Mouse (Mus musculus) embryonic fibroblast, embryonic 13.5 days (primary cell): Measurements from ENCODE around the gene Aldh3a1. TPM values are rescaled to one million over a fixed set of nuclear protein-coding genes. Genes with fewer than 3 reads are reported as not detected.
"Not testable (repeated sequence)": the region's sequence is repeated elsewhere in the genome, so short reads cannot be mapped to it uniquely, and the experiment has no call there.

ENCODE experiments used
- H3K27ac ChIP-seq: 2 replicates; pipeline ENCODE4 v1.5.1; 2012; ENCODE audit warnings: low read length, control low read depth, inconsistent platforms; ENCODE audit not compliant: insufficient read depth
- H3K4me1 ChIP-seq: 2 replicates; pipeline ENCODE4 v1.6.1; 2011; ENCODE audit warnings: low read length; ENCODE audit not compliant: control insufficient read depth, insufficient read depth
- H3K4me3 ChIP-seq: 2 replicates; pipeline ENCODE4 v1.5.1; 2011; ENCODE audit warnings: mild to moderate bottlenecking, control low read depth, low read length; ENCODE audit not compliant: insufficient read depth
- CTCF ChIP-seq: IDR thresholded peaks from 2 replicates; pipeline ENCODE4 v1.5.1; 2011; ENCODE audit warnings: mild to moderate bottlenecking, control low read depth, low read length, moderate library complexity, borderline replicate concordance; ENCODE audit not compliant: insufficient read depth
- POLR2A ChIP-seq: IDR thresholded peaks from 2 replicates; pipeline ENCODE4 v1.6.1; 2011; ENCODE audit warnings: low read depth, mild to moderate bottlenecking, control low read depth, low read length, moderate library complexity
- polyA plus RNA-seq: library from polyadenylated mRNA; stranded (reverse); fragments of >200 nt; gene quantifications from 2 replicates; pipeline ENCODE4 v1.2.4, GENCODE M21; 2011; ENCODE audit warnings: low read depth; ENCODE audit not compliant: missing spikeins, insufficient read length

The Aldh3a1 gene
- polyA plus RNA-seq: 0.50 and 1.1 TPM in 2 replicates

DNA sequence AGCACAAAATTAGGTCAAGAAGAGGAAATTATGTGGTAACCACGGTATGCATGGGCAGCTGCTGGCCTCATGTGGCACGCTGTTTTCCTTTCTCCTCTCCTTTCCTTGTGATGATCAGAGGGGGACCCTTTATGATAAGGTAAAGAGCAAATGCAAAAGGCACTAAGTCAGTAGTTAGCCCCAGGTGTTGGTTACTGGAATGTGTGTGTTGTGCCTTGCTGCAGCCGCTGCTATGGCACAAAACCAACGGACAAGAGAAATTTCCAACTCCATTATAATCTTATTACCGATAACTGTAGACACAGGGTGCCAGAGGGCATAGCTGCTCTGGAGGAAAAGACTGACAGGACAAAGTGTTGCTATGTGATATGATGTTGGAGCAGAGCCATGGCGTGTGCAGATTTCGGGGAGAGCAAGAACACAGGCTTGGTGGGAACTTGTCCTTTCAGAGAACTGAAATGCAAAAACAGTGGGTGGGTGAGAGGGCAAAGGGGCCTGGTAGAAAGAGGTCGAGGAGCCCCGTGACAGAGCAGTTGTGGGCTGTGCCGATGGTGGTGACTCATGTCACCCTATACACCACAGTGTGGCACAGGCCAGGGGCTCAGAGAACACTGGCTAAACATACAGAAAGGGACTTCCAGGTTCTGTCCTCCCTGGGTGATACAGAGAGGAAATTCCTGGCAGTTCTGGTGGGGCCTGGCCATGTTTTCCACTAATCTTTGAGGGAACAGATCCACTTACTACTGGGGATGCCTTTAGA is at the start of gene Aldh3a1:
Gene Aldh3a1, plus strand, starts transcription at position 51 of the 760 bp plus-strand sequence.
- Histone ChIP-seq H3K4me3 (no peak within 1 kb of the TSS), H3K27ac (no peak within 1 kb of the TSS), H3K4me1 (no peaks in the 10 kb centered on the region)
- TF ChIP-seq CTCF (no peak), POLR2A (no peak)

DNA sequence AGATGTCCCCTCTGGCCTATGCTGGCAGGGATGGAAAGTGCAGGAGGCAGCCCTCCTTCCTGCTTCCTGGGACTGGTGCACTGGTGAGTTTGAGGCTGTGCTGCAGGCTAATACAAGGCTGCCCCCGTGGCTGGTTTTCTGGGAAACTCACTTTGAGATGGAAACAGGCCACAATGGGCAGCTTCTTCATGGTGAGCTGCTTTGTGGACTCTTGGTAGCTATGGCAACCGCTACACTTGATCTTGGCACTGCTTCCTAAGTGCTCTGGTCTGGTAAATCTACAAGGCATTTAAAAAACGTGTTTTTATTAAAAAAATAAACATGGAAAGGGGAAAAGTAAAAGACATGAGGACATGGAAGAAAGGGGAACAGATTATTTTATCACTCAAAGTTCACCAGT is 49.2 kb upstream of the Aldh3a1 start:
- no peak for TF ChIP-seq POLR2A
- TF ChIP-seq CTCF: no peak
- Histone ChIP-seq H3K4me1 (no peaks in the 10 kb centered on the region), H3K4me3 (no peak overlapping the region), H3K27ac (no peak overlapping the region)

DNA sequence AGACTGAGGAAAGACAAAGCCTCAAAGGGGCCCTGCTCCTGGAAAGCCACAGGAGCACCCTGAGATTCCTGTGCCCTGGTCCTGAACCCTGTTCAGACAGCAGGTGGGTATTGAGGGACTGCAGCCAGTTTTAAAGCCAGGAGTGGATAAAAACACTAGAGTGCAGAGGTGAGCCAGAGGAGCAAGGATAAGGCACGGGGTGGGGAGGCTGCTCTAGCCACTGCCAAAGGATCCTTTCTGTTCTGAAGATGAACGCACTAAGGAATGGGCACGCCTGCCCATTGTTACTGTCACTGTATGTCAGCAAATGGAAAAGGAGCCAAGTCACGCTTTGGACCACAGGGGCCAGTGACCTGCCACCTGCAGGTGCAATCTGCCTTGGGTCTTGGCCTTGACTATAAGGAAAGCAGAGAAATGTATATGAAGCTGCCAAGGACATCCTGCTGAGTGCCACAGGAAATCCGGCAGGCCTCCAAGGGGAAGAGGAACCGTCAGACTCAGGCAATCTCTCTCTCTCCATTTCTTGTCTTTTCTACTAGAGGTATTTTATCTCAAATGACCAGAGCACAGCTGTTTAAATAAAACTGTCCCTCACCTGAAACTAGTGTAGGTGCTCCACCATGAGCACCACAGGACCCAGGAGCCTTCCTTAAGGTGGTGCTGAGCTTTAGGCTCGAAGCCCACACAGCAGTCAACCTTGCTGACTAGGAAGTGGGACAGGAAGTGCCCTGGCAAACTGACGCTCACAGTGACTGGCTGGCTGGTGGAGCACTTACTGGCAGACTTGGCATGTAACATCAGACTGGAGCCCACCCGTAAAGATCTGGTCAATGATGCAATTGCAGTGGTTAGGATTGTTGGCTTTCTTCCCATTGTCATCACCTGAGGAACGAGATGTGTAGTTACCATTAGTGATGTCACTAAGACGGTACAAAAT is 47.3 kb upstream of the Aldh3a1 start:
- Histone ChIP-seq H3K4me1 (no peaks in the 10 kb centered on the region), H3K4me3 (no peak overlapping the region), H3K27ac (no peak overlapping the region)
- TF ChIP-seq CTCF: no peak
- TF ChIP-seq POLR2A: no peak

DNA sequence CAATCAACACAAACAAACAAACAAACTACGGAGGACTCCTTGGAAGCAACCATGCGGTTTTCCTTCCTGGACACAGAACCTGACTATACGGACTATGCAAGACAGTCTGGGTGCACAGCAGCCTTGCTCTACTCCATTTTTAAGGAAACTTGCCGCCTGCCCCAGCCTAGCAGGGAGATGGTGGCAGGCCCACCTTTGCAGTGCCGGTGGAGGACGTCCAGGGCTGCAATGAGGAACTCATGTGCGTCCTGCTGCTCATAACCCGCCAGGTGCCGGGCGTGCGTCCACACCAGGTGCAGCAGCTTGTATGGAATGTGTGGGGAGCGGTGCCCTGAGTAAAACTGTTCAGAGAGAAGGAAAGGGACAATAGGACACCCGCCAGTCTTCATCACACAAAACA is 46.2 kb upstream of the Aldh3a1 start:
- no peak overlapping the region for H3K4me3 ChIP-seq
- TF ChIP-seq POLR2A (no peak), CTCF (no peak)
- H3K4me1 ChIP-seq: no peaks in the 10 kb centered on the region
- no peak overlapping the region for H3K27ac ChIP-seq

DNA sequence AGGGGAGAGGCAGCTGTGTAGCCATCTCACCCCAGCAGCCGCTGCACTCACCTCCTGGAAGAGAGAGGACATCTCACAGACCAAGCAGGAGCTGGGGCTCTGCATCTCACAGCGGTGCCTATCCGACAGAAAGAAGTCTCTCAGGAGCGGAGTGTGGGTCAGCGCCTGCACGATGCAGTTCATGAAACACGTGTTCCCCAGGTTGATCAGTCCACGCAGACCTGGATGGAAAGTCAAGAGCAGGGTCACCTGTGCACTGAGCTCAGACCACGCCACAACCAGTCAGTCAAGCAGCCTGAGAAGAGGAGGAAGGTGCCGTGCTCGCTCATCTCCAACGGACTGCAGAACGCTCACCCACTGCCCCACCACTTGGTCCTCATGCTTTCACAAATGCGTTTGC is 44.6 kb upstream of the Aldh3a1 start:
- Histone ChIP-seq H3K4me1 (no peaks in the 10 kb centered on the region), H3K27ac (no peak overlapping the region), H3K4me3 (no peak overlapping the region)
- TF ChIP-seq CTCF (no peak), POLR2A (no peak)

DNA sequence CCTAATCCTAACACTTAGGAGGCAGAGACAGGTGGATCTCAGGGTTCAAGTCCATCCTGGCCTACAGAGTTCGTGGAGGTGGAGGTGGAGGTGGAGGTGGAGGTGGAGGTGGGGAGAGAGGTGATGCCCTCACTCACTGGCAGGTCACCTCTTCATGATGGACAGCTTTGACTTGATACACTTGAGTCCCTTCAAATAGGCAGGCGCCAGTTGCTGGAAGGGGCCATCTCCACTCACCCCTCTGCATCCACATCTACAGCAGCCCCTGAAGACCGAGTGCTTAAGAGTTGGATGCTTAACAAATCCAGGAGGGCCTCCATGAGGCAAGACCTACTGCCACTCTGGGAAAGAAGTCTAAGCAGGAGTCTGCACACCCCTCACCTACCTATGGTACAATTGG is 44.0 kb upstream of the Aldh3a1 start:
- no peak overlapping the region for H3K27ac ChIP-seq
- TF ChIP-seq CTCF (no peak), POLR2A (no peak)
- no peak overlapping the region for H3K4me3 ChIP-seq
- no peaks in the 10 kb centered on the region for H3K4me1 ChIP-seq

DNA sequence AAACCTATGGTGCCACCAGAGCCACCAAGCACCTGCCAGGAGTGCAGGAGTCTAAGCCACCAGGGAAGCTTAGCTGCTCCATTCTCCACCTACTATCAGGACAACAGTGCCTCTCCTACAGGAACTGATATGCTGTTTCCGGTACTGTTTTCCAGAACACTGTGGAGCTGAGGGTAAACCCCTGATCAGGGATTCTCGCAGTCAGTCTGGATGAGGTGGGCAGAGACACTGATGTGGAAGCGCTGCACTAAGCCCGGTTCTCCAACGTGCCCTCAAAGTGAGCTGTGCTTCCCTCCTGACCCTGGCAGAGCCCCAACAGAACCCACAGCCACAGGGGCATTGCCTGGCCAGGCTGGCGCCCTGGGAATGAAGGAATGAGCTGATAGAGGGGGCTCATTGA is 43.0 kb upstream of the Aldh3a1 start:
- Histone ChIP-seq H3K4me3 (no peak overlapping the region), H3K27ac (no peak overlapping the region), H3K4me1 (no peaks in the 10 kb centered on the region)
- TF ChIP-seq POLR2A (no peak), CTCF (no peak)

DNA sequence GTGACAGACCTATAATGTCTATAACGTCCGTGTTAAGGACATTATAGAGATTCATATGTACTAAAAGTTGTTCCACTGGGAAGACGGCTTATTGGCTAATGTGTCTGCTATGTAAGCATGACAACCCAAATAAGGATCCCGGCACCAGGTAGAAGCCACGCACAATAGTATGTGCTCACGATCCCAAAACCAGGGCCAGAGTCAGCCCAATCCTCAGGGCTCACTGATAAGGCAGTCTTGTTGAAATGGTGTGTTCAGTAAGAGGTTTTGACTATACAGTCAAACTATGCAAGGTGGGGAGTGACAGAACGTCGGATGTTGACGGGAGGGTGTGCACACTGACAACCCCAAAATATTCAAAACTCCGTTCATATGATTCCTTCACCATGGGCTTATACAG is 42.5 kb upstream of the Aldh3a1 start:
- no peak overlapping the region for H3K4me3 ChIP-seq
- no peak for TF ChIP-seq POLR2A
- no peak for TF ChIP-seq CTCF
- H3K27ac ChIP-seq: no peak overlapping the region
- H3K4me1 ChIP-seq: no peaks in the 10 kb centered on the region

DNA sequence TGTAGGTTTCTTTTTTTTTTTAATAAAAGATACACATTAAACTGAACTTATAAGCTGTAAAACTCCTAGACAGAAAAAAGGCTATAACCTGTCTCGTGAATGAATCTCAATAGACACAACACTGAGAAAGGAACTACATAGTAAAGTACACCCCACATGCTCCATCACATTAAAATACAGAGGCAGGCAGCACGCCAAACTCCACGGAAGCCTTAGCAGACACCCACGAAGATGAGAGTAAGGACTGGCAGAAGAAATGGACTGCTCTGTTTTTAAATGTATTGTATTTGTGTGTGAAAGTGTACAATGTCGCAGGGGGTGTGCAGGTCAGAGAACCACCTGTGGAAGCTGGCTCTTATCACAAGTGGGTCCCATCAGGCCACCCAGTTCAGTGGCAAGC is 37.2 kb upstream of the Aldh3a1 start:
- no peak overlapping the region for H3K27ac ChIP-seq
- H3K4me3 ChIP-seq: no peak overlapping the region
- TF ChIP-seq POLR2A: no peak
- TF ChIP-seq CTCF: no peak
- H3K4me1 ChIP-seq: no peaks in the 10 kb centered on the region; the same call in 1 of the 2 replicates

DNA sequence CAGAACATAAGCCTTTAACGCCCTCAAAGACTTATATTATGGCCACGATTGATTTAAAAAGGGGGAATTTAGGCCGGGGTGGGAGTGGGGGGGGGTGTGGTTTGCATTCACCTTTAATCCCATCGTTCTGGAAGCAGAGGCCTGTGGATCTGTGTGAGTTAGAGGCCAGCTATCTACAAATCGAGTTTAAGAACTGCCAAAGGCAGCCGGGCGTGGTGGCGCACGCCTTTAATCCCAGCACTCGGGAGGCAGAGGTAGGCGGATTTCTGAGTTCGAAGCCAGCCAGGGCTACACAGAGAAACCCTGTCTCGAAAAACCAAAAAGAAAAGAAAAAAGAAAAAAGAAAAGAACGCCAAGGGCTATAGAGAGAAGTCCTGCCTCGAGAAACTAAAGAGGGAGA is 33.9 kb upstream of the Aldh3a1 start:
- H3K4me1 ChIP-seq, H3K27ac ChIP-seq: not testable (repeated sequence)
- peak overlapping the region; percentile 96 for H3K4me3 ChIP-seq
